Mouse (Mus musculus) testis, adult 2 months (tissue): ENCODE results near the gene Mpv17l2.

Source experiments
- CTCF ChIP-seq: fragments of 200-500 bp; IDR thresholded peaks from 2 replicates; pipeline ENCODE4 v1.5.1; 2012; ENCODE audit warnings: low read depth, mild to moderate bottlenecking, inconsistent platforms, low read length, moderate library complexity; ENCODE audit not compliant: control insufficient read depth, insufficient read depth, insufficient replicate concordance
- POLR2A ChIP-seq: fragments of 200-500 bp; IDR thresholded peaks from 2 replicates; pipeline ENCODE4 v1.6.1; 2012; ENCODE audit warnings: low read depth, mild to moderate bottlenecking, inconsistent platforms, low read length, moderate library complexity; ENCODE audit not compliant: control insufficient read depth

DNA sequence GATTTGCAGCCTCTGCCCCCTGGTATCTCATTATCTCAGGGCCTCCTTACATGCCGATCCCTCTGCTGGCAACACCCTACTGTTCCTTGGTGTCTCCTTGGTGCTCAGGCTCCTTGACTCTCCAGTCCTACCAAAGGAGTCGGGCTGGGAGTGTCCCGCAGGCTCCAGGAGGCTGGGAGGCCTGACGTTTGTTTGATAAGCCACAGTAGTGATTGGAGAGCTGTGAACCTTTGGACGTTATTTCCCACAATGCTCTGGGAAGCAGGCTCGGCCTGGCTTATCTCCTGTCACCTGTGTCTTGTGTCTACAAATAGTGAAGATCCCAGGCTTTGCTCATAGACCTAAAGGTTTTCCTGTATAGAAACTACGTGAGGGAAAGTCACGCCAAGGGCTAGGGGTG lies 3.3 kb upstream of the Mpv17l2 start:
- TF ChIP-seq CTCF (no peak), POLR2A (no peak)
